Mouse (Mus musculus): ENCODE data around the gene Pla2g4e. TPM values are rescaled to one million over a fixed set of nuclear protein-coding genes. Genes with fewer than 3 reads are reported as not detected.
"Not testable (repeated sequence)": the region's sequence is repeated elsewhere in the genome, so short reads cannot be mapped to it uniquely, and the experiment has no call there.

Gene Pla2g4e
- polyA plus RNA-seq, 1 experiment, result 0.03 TPM

- Histone ChIP-seq H3K4me3 (ENCODE audit: low read depth, low read length) (no peak overlapping the region), H3K27ac (ENCODE audit: insufficient read depth, low read depth, low read length) (no peak overlapping the region), H3K4me1 (ENCODE audit: control insufficient read depth, insufficient read depth, insufficient read length, low read length) (no peaks in the 10 kb centered on the region), H3K27me3 (ENCODE audit: control insufficient read depth, insufficient read depth, low read length) (no peaks in the 10 kb centered on the region), H3K36me3 (ENCODE audit: control insufficient read depth, insufficient read depth, low read length) (no peaks in the 10 kb centered on the region)
- WGBS, result 54% methylated on average over 3 of the region's 3 CpGs
- TF ChIP-seq POLR2A (IDR thresholded peaks at IDR 0.05; ENCODE audit: low read depth, low read length), result no peak
- no peak for TF ChIP-seq CTCF (IDR thresholded peaks at IDR 0.05; ENCODE audit: extremely low read depth, insufficient read length, insufficient replicate concordance, low read depth, low read length)
These were observed 16.2 kb upstream of the Pla2g4e start for GRCm38 (mm10) chr2:120261346-120261745.

GRCm38 (mm10) chr2:120256259-120256658 lies 11.1 kb upstream of the Pla2g4e start:
- no peak for TF ChIP-seq CTCF (IDR thresholded peaks at IDR 0.05; ENCODE audit: extremely low read depth, insufficient read length, insufficient replicate concordance, low read depth, low read length)
- TF ChIP-seq POLR2A (IDR thresholded peaks at IDR 0.05; ENCODE audit: low read depth, low read length), result no peak
- Histone ChIP-seq H3K27me3 (ENCODE audit: control insufficient read depth, insufficient read depth, low read length) (no peaks in the 10 kb centered on the region), H3K36me3 (ENCODE audit: control insufficient read depth, insufficient read depth, low read length) (no peaks in the 10 kb centered on the region)

GRCm38 (mm10) chr2:120252644-120253043 lies 7.5 kb upstream of the Pla2g4e start:
- TF ChIP-seq POLR2A (IDR thresholded peaks at IDR 0.05; ENCODE audit: low read depth, low read length) (no peak), CTCF (IDR thresholded peaks at IDR 0.05; ENCODE audit: extremely low read depth, insufficient read length, insufficient replicate concordance, low read depth, low read length) (no peak)
- Histone ChIP-seq H3K36me3 (ENCODE audit: control insufficient read depth, insufficient read depth, low read length) (no peaks in the 10 kb centered on the region), H3K27me3 (ENCODE audit: control insufficient read depth, insufficient read depth, low read length) (no peaks in the 10 kb centered on the region), H3K4me1 (ENCODE audit: control insufficient read depth, insufficient read depth, insufficient read length, low read length) (no peaks in the 10 kb centered on the region), H3K27ac (ENCODE audit: insufficient read depth, low read depth, low read length) (no peak overlapping the region), H3K4me3 (ENCODE audit: low read depth, low read length) (no peak overlapping the region)
- WGBS, result 83% methylated on average over 6 of the region's 6 CpGs

More at GRCm38 (mm10) chr2:120256259-120256658, 11.1 kb upstream of the Pla2g4e start:
- Histone ChIP-seq H3K4me1 (ENCODE audit: control insufficient read depth, insufficient read depth, insufficient read length, low read length) (no peaks in the 10 kb centered on the region), H3K27ac (ENCODE audit: insufficient read depth, low read depth, low read length) (no peak overlapping the region), H3K4me3 (ENCODE audit: low read depth, low read length) (no peak overlapping the region)

- Histone ChIP-seq H3K4me3 (ENCODE audit: low read depth, low read length) (no peak overlapping the region), H3K27me3 (ENCODE audit: control insufficient read depth, insufficient read depth, low read length) (0 out of 2 replicates have a peak, but pooled peaks cover 4% of the 10 kb centered on the region), H3K36me3 (ENCODE audit: control insufficient read depth, insufficient read depth, low read length) (no peaks in the 10 kb centered on the region), H3K4me1 (ENCODE audit: control insufficient read depth, insufficient read depth, insufficient read length, low read length) (no peaks in the 10 kb centered on the region), H3K27ac (ENCODE audit: insufficient read depth, low read depth, low read length) (no peak overlapping the region)
- TF ChIP-seq POLR2A (IDR thresholded peaks at IDR 0.05; ENCODE audit: low read depth, low read length), result no peak
- TF ChIP-seq CTCF (IDR thresholded peaks at IDR 0.05; ENCODE audit: extremely low read depth, insufficient read length, insufficient replicate concordance, low read depth, low read length), result no peak
- WGBS, result 19% methylated on average over 9 of the region's 9 CpGs
These were observed 384 bp upstream of the Pla2g4e start for GRCm38 (mm10) chr2:120245421-120246016.

GRCm38 (mm10) chr2:120243995-120244394 lies 1.1 kb downstream of the Pla2g4e start:
- Histone ChIP-seq H3K27me3 (ENCODE audit: control insufficient read depth, insufficient read depth, low read length) (0 out of 2 replicates have a peak, but pooled peaks cover 4% of the 10 kb centered on the region), H3K4me1 (ENCODE audit: control insufficient read depth, insufficient read depth, insufficient read length, low read length) (no peaks in the 10 kb centered on the region), H3K36me3 (ENCODE audit: control insufficient read depth, insufficient read depth, low read length) (no peaks in the 10 kb centered on the region), H3K4me3 (ENCODE audit: low read depth, low read length) (no peak overlapping the region), H3K27ac (ENCODE audit: insufficient read depth, low read depth, low read length) (no peak overlapping the region)
- TF ChIP-seq CTCF (IDR thresholded peaks at IDR 0.05; ENCODE audit: extremely low read depth, insufficient read length, insufficient replicate concordance, low read depth, low read length), result no peak
- no peak for TF ChIP-seq POLR2A (IDR thresholded peaks at IDR 0.05; ENCODE audit: low read depth, low read length)
- WGBS, result 89% methylated on average over 2 of the region's 2 CpGs

- H3K36me3 ChIP-seq (ENCODE audit: control insufficient read depth, insufficient read depth, low read length), result no peaks in the 10 kb centered on the region
- no peak overlapping the region for H3K4me3 ChIP-seq (ENCODE audit: low read depth, low read length)
- H3K27me3 ChIP-seq (ENCODE audit: control insufficient read depth, insufficient read depth, low read length), result 0 out of 2 replicates have a peak, but pooled peaks cover 4% of the 10 kb centered on the region
- TF ChIP-seq CTCF (IDR thresholded peaks at IDR 0.05; ENCODE audit: extremely low read depth, insufficient read length, insufficient replicate concordance, low read depth, low read length) (no peak), POLR2A (IDR thresholded peaks at IDR 0.05; ENCODE audit: low read depth, low read length) (no peak)
- H3K27ac ChIP-seq (ENCODE audit: insufficient read depth, low read depth, low read length), result no peak overlapping the region
- H3K4me1 ChIP-seq (ENCODE audit: control insufficient read depth, insufficient read depth, insufficient read length, low read length), result no peaks in the 10 kb centered on the region
- whole genome bisulfite sequencing, result 67% methylated on average over 5 of the region's 5 CpGs
These were observed 2.2 kb downstream of the Pla2g4e start for GRCm38 (mm10) chr2:120242791-120243467.

- H3K27ac ChIP-seq (ENCODE audit: insufficient read depth, low read depth, low read length); H3K4me1 ChIP-seq (ENCODE audit: control insufficient read depth, insufficient read depth, insufficient read length, low read length); H3K4me3 ChIP-seq (ENCODE audit: low read depth, low read length); H3K36me3 ChIP-seq (ENCODE audit: control insufficient read depth, insufficient read depth, low read length); H3K27me3 ChIP-seq (ENCODE audit: control insufficient read depth, insufficient read depth, low read length): not testable (repeated sequence)
- 63% methylated on average over 9 of the region's 9 CpGs for WGBS
These were observed 6.4 kb downstream of the Pla2g4e start for GRCm38 (mm10) chr2:120238733-120239132.
